Mouse (Mus musculus): ENCODE data around the gene Fnbp1l. TPM values are rescaled to one million over a fixed set of nuclear protein-coding genes. Genes with fewer than 3 reads are reported as not detected.

The Fnbp1l gene
- polyA plus RNA-seq, 1 experiment: 6.2 TPM

DNA sequence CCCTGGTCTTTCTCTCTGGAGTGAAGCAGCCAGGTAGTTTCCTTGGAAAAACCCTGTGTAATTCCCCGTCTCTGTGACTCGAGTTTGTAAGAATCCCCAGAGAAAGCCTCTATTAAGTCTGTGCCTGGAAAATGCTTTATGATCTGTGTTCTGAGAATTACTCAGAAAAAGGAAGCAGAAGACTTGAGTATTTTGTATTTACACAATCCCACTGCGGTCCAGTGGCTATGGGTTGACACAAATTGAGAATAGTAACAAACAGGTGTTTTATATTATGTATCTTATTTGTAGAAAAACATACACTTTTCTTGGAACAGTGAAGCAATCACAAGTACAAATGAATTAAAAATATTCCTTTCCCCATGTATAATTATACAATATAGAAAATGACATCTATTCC is 53.4 kb downstream of the Fnbp1l start:
- no peak for TF ChIP-seq CTCF (IDR thresholded peaks at IDR 0.05; ENCODE audit: control insufficient read depth, insufficient read depth, low read length)
- Histone ChIP-seq H3K4me1 (ENCODE audit: control insufficient read depth, insufficient read depth, low read length) (no peaks in the 10 kb centered on the region), H3K27ac (ENCODE audit: control insufficient read depth, insufficient read depth, low read depth, low read length, poor library complexity) (no peak overlapping the region), H3K4me3 (replicated peaks; ENCODE audit: control insufficient read depth, low read depth, low read length) (no peak overlapping the region)
- WGBS: 38% methylated on average over 3 of the region's 3 CpGs

DNA sequence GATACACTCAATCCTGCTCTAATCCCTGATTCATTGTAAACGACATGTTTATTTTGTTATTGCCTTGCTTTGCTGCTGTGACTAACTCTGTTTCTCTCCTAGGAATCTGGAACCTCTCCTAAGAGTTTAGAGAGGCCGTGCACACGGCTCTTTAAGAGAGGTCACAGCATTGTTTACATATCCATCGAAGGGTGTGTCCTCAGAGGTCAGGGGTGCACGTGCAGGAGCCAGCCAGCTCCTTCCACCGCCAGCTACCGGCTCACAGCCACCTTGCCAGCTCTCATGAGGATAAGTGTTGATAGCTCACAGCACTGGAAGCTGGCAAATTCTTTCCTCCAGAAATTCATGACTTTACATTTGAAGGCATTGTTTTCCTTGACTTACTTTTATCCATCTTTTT is 54.2 kb downstream of the Fnbp1l start:
- H3K27ac ChIP-seq (ENCODE audit: control insufficient read depth, insufficient read depth, low read depth, low read length, poor library complexity): no peak overlapping the region
- 73% methylated on average over 7 of the region's 7 CpGs for WGBS
- no peak overlapping the region for H3K4me3 ChIP-seq (replicated peaks; ENCODE audit: control insufficient read depth, low read depth, low read length)
- H3K4me1 ChIP-seq (ENCODE audit: control insufficient read depth, insufficient read depth, low read length): no peaks in the 10 kb centered on the region
- TF ChIP-seq CTCF (IDR thresholded peaks at IDR 0.05; ENCODE audit: control insufficient read depth, insufficient read depth, low read length) (no peak), POLR2A (IDR thresholded peaks at IDR 0.05; ENCODE audit: borderline replicate concordance, control insufficient read depth, low read depth, low read length) (no peak)

DNA sequence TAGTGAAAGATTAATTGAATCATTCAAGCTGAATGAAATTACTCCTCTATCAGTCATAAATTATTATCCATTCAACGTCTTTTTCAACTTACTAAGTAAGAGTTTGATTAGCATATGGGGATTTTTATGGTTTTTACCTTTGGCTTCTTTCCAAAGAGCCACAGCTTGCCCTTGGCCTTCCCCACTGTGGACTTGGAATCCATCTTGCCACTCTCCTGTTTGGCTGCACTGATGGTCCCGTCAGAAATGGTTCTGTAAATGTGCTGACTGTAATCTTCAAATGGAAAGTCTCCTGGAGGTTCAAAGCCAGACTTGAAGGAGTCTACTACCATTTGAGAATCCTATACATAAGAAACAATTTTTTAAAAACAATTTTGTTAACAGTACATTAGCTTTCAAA is 61.7 kb downstream of the Fnbp1l start:
- Histone ChIP-seq H3K4me1 (ENCODE audit: control insufficient read depth, insufficient read depth, low read length) (no peaks in the 10 kb centered on the region), H3K4me3 (replicated peaks; ENCODE audit: control insufficient read depth, low read depth, low read length) (no peak overlapping the region), H3K27ac (ENCODE audit: control insufficient read depth, insufficient read depth, low read depth, low read length, poor library complexity) (no peak overlapping the region)
- TF ChIP-seq POLR2A (IDR thresholded peaks at IDR 0.05; ENCODE audit: borderline replicate concordance, control insufficient read depth, low read depth, low read length): no peak
- no peak for TF ChIP-seq CTCF (IDR thresholded peaks at IDR 0.05; ENCODE audit: control insufficient read depth, insufficient read depth, low read length)
- 59% methylated on average over 2 of the region's 2 CpGs for WGBS

DNA sequence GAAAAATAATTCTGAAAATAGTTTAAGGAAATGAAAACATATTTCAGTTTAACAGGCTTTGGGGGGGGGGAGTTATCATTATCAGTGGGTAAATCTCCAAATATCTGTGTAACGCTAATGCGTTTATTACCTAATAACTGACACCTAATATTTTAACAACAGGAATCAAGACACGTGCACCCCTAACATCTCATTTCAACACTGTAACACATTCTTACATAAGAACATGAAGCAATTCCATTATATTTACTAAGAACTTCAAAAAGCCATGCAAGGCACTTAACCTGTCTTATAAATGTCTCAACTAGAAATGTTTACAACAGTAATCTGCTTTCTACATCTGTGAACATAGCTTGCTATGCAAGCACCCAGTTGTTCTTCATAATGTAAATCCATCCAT is 68.3 kb downstream of the Fnbp1l start:
- no peak overlapping the region for H3K27ac ChIP-seq (ENCODE audit: control insufficient read depth, insufficient read depth, low read depth, low read length, poor library complexity)
- TF ChIP-seq CTCF (IDR thresholded peaks at IDR 0.05; ENCODE audit: control insufficient read depth, insufficient read depth, low read length) (no peak), POLR2A (IDR thresholded peaks at IDR 0.05; ENCODE audit: borderline replicate concordance, control insufficient read depth, low read depth, low read length) (no peak)
- peaks cover 3% of the 10 kb centered on the region for H3K4me1 ChIP-seq (ENCODE audit: control insufficient read depth, insufficient read depth, low read length)
- no peak overlapping the region for H3K4me3 ChIP-seq (replicated peaks; ENCODE audit: control insufficient read depth, low read depth, low read length)
- 48% methylated on average over 3 of the region's 3 CpGs for WGBS

DNA sequence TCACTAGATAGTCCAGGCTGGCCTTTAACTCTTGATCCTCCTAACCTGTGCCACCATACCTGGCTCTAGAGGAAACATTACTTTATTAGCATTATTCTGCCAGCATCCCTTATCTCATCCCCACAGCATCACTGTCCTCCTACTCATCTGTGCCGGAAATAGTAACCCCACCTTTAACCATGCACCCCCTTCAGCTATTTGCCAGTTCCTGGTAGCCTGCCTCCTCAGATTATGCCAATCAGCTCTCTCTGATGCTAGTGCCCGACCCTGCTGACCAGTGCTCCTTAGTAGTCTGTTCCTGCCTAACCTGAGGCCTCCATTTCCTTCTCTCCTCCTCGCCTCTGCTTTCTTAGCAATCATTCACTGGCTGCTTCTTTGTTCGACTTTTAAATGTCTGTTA is 72.0 kb downstream of the Fnbp1l start:
- H3K4me1 ChIP-seq (ENCODE audit: control insufficient read depth, insufficient read depth, low read length): peaks cover 3% of the 10 kb centered on the region
- H3K27ac ChIP-seq (ENCODE audit: control insufficient read depth, insufficient read depth, low read depth, low read length, poor library complexity): no peak overlapping the region
- no peak overlapping the region for H3K4me3 ChIP-seq (replicated peaks; ENCODE audit: control insufficient read depth, low read depth, low read length)
- TF ChIP-seq POLR2A (IDR thresholded peaks at IDR 0.05; ENCODE audit: borderline replicate concordance, control insufficient read depth, low read depth, low read length): no peak
- no peak for TF ChIP-seq CTCF (IDR thresholded peaks at IDR 0.05; ENCODE audit: control insufficient read depth, insufficient read depth, low read length)
- 50% methylated on average over 4 of the region's 4 CpGs for WGBS

DNA sequence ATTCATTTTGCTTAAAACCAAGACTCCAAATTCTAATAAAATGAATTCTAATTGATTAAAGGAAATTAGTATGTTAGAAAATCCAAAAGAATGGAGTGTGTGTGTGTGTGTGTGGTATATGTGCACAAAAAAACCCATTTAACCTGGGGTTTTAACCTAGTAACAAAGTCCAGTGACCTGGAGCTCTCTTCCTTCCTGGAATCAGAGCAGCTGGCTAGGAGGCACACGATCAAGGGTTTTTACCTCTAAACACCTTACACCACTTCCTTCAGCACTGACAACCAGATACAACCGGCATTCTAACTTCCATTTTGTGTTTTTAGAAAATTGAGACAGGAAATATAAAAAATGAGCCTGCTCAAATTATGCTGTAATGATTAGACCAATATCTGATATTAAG is 74.2 kb downstream of the Fnbp1l start:
- H3K4me1 ChIP-seq (ENCODE audit: control insufficient read depth, insufficient read depth, low read length): peaks cover 3% of the 10 kb centered on the region
- no peak overlapping the region for H3K27ac ChIP-seq (ENCODE audit: control insufficient read depth, insufficient read depth, low read depth, low read length, poor library complexity)
- WGBS: 13% methylated on average over 2 of the region's 2 CpGs
- H3K4me3 ChIP-seq (replicated peaks; ENCODE audit: control insufficient read depth, low read depth, low read length): no peak overlapping the region
- no peak for TF ChIP-seq CTCF (IDR thresholded peaks at IDR 0.05; ENCODE audit: control insufficient read depth, insufficient read depth, low read length)
- no peak for TF ChIP-seq POLR2A (IDR thresholded peaks at IDR 0.05; ENCODE audit: borderline replicate concordance, control insufficient read depth, low read depth, low read length)

DNA sequence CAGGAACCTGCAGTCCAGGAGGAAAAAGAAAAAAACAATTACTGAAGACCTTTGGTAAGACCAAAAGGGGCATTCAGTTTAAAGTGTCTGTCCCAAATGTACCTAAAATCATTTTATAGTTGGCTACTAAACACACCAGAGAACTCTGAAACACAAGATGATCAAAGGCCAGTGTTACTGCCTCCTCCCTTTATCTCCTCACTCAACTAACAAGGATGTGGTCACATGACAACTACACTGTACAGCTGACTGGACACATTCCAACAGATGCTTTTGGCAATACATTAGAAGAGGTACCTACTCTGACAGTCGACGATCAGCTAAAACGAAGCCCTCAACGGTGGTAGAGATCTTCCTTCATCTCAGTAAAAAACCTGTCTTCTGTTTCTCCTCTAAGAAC is 78.6 kb downstream of the Fnbp1l start:
- Histone ChIP-seq H3K27ac (ENCODE audit: control insufficient read depth, insufficient read depth, low read depth, low read length, poor library complexity) (no peak overlapping the region), H3K4me1 (ENCODE audit: control insufficient read depth, insufficient read depth, low read length) (no peaks in the 10 kb centered on the region), H3K4me3 (replicated peaks; ENCODE audit: control insufficient read depth, low read depth, low read length) (no peak overlapping the region)
- TF ChIP-seq POLR2A (IDR thresholded peaks at IDR 0.05; ENCODE audit: borderline replicate concordance, control insufficient read depth, low read depth, low read length): no peak
- no peak for TF ChIP-seq CTCF (IDR thresholded peaks at IDR 0.05; ENCODE audit: control insufficient read depth, insufficient read depth, low read length)
- 73% methylated on average over 4 of the region's 4 CpGs for WGBS

DNA sequence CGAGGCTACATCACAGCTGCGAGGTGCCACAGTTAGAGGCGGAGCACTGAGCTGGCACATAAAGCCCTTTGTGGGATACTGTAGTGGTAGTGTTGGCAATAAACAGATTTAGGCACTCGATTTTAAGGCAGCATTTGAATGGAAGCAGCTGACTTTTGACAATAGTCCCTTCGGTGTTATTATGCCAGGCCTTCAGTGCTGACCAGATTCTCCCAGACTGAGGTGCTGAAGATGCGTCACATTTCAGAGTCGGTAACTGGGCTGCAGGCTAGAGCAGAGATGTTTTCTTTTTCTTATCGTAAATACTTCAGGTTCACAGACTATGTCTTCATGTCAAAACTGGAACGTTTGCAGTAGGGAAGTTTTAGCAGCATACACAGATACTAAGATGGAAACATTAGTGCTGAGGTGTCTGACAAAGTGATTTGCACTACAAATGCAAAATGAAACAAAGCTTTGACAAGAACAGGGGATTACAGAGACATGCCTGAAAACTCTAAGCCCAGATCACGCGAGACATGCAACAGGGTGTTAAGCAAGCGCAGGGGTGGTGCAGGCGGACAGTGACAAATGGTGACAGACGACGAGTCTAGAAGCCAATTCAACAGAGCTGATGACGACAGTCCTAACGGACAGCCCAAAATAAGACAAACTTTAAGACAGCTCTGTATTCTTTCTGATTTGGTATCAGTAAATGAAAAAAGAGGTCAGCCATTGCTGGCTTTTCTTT is 79.4 kb downstream of the Fnbp1l start:
- whole genome bisulfite sequencing: 74% methylated on average over 17 of the region's 17 CpGs
- no peak for TF ChIP-seq POLR2A (IDR thresholded peaks at IDR 0.05; ENCODE audit: borderline replicate concordance, control insufficient read depth, low read depth, low read length)
- H3K4me3 ChIP-seq (replicated peaks; ENCODE audit: control insufficient read depth, low read depth, low read length): no peak overlapping the region

DNA sequence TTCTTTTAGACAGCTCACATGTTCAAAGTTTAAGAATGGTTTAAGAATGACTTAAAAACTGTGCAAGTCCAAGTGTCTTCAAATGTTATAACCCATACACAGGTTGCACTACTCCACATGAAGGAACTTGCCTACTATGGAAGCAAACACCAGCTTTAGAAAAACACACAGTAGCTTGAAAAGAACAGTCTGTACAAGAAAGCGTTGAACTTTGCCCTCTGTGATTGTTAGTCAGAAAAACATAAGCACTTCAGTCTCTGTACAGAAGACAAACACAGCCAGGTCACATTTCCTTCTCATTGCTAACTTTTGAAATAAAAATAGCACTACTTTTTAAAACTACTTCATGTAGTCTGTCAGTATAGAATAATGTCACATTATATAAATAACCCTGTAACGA is 80.7 kb downstream of the Fnbp1l start:
- WGBS: 81% methylated on average over 2 of the region's 2 CpGs

More for the DNA sequence above, 79.4 kb downstream of the Fnbp1l start:
- Histone ChIP-seq H3K4me1 (ENCODE audit: control insufficient read depth, insufficient read depth, low read length) (no peaks in the 10 kb centered on the region), H3K27ac (ENCODE audit: control insufficient read depth, insufficient read depth, low read depth, low read length, poor library complexity) (no peak overlapping the region)

More for the DNA sequence above, 80.7 kb downstream of the Fnbp1l start:
- no peak overlapping the region for H3K4me3 ChIP-seq (replicated peaks; ENCODE audit: control insufficient read depth, low read depth, low read length)
- no peaks in the 10 kb centered on the region for H3K4me1 ChIP-seq (ENCODE audit: control insufficient read depth, insufficient read depth, low read length)
- TF ChIP-seq CTCF (IDR thresholded peaks at IDR 0.05; ENCODE audit: control insufficient read depth, insufficient read depth, low read length) (no peak), POLR2A (IDR thresholded peaks at IDR 0.05; ENCODE audit: borderline replicate concordance, control insufficient read depth, low read depth, low read length) (no peak)
- no peak overlapping the region for H3K27ac ChIP-seq (ENCODE audit: control insufficient read depth, insufficient read depth, low read depth, low read length, poor library complexity)

Data from bone marrow, adult 2 months (tissue).